Mouse (Mus musculus): ENCODE data around the gene Hhipl1.

GRCm38 (mm10) chr12:108303778-108304365, 2.2 kb upstream of the Hhipl1 start:
- no peak for TF ChIP-seq GATA1 (IDR thresholded peaks at IDR 0.05; ENCODE audit: low read length)
- no peak for TF ChIP-seq TAL1 (IDR thresholded peaks at IDR 0.05; ENCODE audit: low read length)
